Mouse (Mus musculus) CD4-positive naive resting alpha-beta T cell, adult 76 days (primary cell): ENCODE results near the gene Hs3st1. TPM values are rescaled to one million over a fixed set of nuclear protein-coding genes. Genes with fewer than 3 reads are reported as not detected.

Experiments used
- total RNA-seq: library from RNA; stranded (reverse); gene quantifications from one replicate; pipeline ENCODE4 v1.2.4, GENCODE M21; 2023

The Hs3st1 gene
- 7.5 TPM for total RNA-seq

GRCm38 (mm10) chr5:39755375-39755774, at the start of gene Hs3st1:
Hs3st1 (minus strand) TSS chr5:39755475.

